Mouse (Mus musculus): Measurements from ENCODE around the gene Aldh9a1. TPM values are rescaled to one million over a fixed set of nuclear protein-coding genes. Genes with fewer than 3 reads are reported as not detected.

Aldh9a1 gene
- total and polyA plus RNA-seq, 3 experiments: 18.4 to 31.5 (median 20.4) TPM

DNA sequence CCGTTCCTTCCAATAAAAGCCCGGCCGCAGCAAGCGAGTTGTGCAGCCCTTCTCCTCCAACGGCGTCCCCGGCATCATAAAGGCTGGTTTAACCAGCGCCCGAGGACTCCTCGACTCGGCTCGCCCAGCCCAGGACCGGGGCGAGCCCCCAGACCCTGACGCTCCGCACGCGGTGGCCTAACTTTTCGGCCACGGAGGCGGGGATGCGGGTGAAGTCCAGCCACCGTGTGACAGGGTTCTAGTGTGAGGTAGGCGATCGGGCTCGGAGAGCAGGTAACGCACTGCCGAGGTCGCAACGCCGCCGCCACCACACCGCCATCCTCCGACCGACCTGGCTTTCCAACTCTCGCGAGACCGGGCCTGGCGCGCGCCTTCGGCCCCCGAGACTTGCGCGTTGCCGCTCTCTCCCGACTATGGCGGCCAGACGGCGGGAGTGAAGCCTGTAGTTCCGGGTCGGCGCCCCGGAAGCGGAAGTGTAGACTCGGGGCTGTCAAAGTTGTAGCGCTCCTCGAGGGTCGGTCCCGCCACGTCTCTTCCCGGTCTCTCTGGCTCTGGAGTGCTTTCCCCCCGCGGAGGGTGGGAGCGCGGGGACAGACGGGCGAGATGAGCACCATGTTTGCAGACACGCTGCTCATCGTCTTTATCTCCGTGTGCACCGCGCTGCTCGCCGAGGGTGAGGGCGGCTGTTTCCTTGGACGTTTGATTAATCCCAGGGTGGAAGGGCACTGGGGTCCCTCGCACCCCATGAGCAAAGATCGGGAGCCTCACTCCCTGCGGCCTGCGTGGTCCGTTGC, 41.3 kb upstream of the Aldh9a1 start, which contains the start of gene Tmco1:
Gene Tmco1 (plus strand): TSS at position 118 of the 794 bp plus-strand sequence.
- no peaks in the 10 kb centered on the region for H3K27me3 ChIP-seq (ENCODE audit: control insufficient read depth, insufficient read depth, low read length)
- WGBS: under 1% methylated on average over 82 of the region's 82 CpGs
- H3K4me1 ChIP-seq (ENCODE audit: control insufficient read depth, insufficient read depth, low read length): peaks cover 1% of the 10 kb centered on the region
- peak; percentile 93 for TF ChIP-seq POLR2A (IDR thresholded peaks at IDR 0.05; ENCODE audit: insufficient read depth, low read depth, low read length)
- 0 out of 2 replicates have a peak, but pooled peaks have one; percentile 10 for TF ChIP-seq EP300 (IDR thresholded peaks at IDR 0.05; ENCODE audit: insufficient read depth, low read depth, low read length)
- peak; percentile 23 for TF ChIP-seq CTCF (IDR thresholded peaks at IDR 0.05)
- H3K27ac ChIP-seq: peak within 1 kb of the TSS; percentile 93
- H3K4me3 ChIP-seq: peak within 1 kb of the TSS; percentile 73
- 0 out of 2 replicates have a peak, but pooled peaks cover 1% of the 10 kb centered on the region for H3K36me3 ChIP-seq (ENCODE audit: control insufficient read depth, insufficient read depth, low read length)
- DNase-seq: peak; percentile 98
- H3K9ac ChIP-seq (ENCODE audit: low read depth, low read length): peak within 1 kb of the TSS; percentile 94
- no peaks in the 10 kb centered on the region for H3K79me2 ChIP-seq (replicated peaks; ENCODE audit: control insufficient read depth, insufficient read depth, low read length)
- intact Hi-C loops (cut with DNase I): loop anchor here (1.0 to 5.0 kb wide), 3 partner anchors 23 to 86 kb away; partner anchors contain the start of genes Aldh9a1 and Uck2

DNA sequence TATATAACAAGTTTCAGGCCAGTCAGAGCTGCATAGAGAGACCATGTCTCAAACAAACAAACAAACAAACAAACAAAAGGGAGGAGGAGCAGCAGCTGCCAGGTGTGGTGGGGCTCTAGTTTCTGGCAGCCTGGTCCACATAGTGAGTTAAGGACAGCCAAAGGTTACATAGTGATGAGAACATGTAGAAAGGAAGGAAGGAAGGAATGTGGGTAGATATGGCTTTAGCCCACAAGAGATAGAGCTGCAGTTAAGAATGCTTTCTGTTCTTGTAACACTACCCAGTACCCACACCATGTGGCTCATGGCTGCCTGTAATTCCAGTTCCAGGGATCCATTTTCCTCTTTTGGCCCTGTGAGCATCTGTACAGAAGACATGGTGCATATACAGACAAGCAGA, 37.4 kb upstream of the Aldh9a1 start:
- intact Hi-C loops (cut with DNase I): loop anchor here (2.0 kb wide), 1 partner anchor 24 kb away; no protein-coding TSS in a partner anchor
- no peak overlapping the region for H3K4me3 ChIP-seq
- no peaks in the 10 kb centered on the region for H3K27me3 ChIP-seq (ENCODE audit: control insufficient read depth, insufficient read depth, low read length)
- DNase-seq: no peak
- H3K27ac ChIP-seq: no peak overlapping the region
- no peak overlapping the region for H3K9ac ChIP-seq (ENCODE audit: low read depth, low read length)
- TF ChIP-seq POLR2A (IDR thresholded peaks at IDR 0.05; ENCODE audit: insufficient read depth, low read depth, low read length): no peak
- no peak for TF ChIP-seq CTCF (IDR thresholded peaks at IDR 0.05)
- no peak for TF ChIP-seq EP300 (IDR thresholded peaks at IDR 0.05; ENCODE audit: insufficient read depth, low read depth, low read length)
- H3K79me2 ChIP-seq (replicated peaks; ENCODE audit: control insufficient read depth, insufficient read depth, low read length): no peaks in the 10 kb centered on the region
- H3K36me3 ChIP-seq (ENCODE audit: control insufficient read depth, insufficient read depth, low read length): peaks cover 3% of the 10 kb centered on the region; the same call in 1 of the 2 replicates
- H3K4me1 ChIP-seq (ENCODE audit: control insufficient read depth, insufficient read depth, low read length): peaks cover 1% of the 10 kb centered on the region

DNA sequence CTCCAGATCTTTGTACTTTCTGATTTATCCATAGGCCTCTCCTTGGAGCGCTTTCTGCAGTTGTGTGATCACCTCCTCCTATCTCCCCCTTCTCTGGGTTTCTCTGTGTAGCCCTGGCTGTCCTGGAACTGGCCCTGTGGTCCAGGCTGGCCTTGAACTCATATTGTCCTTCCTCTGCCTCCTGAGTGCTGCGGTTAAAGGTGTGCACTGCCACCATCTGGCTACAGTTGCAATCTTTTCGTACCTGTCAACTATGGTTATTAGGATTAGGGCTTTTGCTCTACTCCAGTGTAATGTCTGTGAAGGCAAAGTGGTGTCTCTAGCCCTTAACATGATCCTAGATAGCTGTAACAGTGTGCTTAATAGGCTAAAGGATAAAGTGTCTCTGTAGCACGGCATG, 36.6 kb upstream of the Aldh9a1 start:
- 87% methylated on average over 4 of the region's 4 CpGs for WGBS
- H3K79me2 ChIP-seq (replicated peaks; ENCODE audit: control insufficient read depth, insufficient read depth, low read length): no peaks in the 10 kb centered on the region
- H3K4me1 ChIP-seq (ENCODE audit: control insufficient read depth, insufficient read depth, low read length): peaks cover 1% of the 10 kb centered on the region; the same call in 1 of the 2 replicates
- TF ChIP-seq CTCF (IDR thresholded peaks at IDR 0.05) (peak; percentile 37), EP300 (IDR thresholded peaks at IDR 0.05; ENCODE audit: insufficient read depth, low read depth, low read length) (no peak)
- H3K27me3 ChIP-seq (ENCODE audit: control insufficient read depth, insufficient read depth, low read length): no peaks in the 10 kb centered on the region
- intact Hi-C loops (cut with DNase I): loop anchor here (2.0 kb wide), 1 partner anchor 24 kb away; no protein-coding TSS in a partner anchor
- peaks cover 3% of the 10 kb centered on the region; the same call in 1 of the 2 replicates for H3K36me3 ChIP-seq (ENCODE audit: control insufficient read depth, insufficient read depth, low read length)
- no peak overlapping the region for H3K9ac ChIP-seq (ENCODE audit: low read depth, low read length)
- no peak overlapping the region for H3K27ac ChIP-seq
- no peak for DNase-seq
- H3K4me3 ChIP-seq: no peak overlapping the region

DNA sequence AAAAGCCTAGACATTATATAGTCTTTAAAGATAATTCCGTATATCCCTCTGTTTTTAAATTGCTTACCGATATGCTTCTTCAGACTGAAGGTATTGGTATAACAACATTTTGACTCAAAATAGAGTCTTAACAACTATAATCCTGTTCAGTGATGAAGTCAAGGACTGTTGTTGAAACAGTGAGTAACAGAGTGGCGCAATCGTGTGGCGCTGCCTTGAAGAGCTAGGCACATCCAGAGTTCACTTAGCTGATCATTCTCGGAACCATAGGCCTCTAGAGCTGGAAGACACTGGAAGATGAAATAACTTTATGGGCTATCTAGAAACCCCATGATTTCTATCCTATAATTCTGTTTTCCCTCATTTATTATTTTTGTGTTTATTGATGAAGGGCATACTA, 28.1 kb upstream of the Aldh9a1 start:
- DNase-seq: no peak
- no peak for TF ChIP-seq CTCF (IDR thresholded peaks at IDR 0.05)
- no peak for TF ChIP-seq EP300 (IDR thresholded peaks at IDR 0.05; ENCODE audit: insufficient read depth, low read depth, low read length)
- no peak for TF ChIP-seq POLR2A (IDR thresholded peaks at IDR 0.05; ENCODE audit: insufficient read depth, low read depth, low read length)
- Histone ChIP-seq H3K4me3 (no peak overlapping the region), H3K27ac (no peak overlapping the region), H3K27me3 (ENCODE audit: control insufficient read depth, insufficient read depth, low read length) (no peaks in the 10 kb centered on the region), H3K9ac (ENCODE audit: low read depth, low read length) (no peak overlapping the region), H3K79me2 (replicated peaks; ENCODE audit: control insufficient read depth, insufficient read depth, low read length) (no peaks in the 10 kb centered on the region), H3K4me1 (ENCODE audit: control insufficient read depth, insufficient read depth, low read length) (no peaks in the 10 kb centered on the region), H3K36me3 (ENCODE audit: control insufficient read depth, insufficient read depth, low read length) (peaks cover 1% of the 10 kb centered on the region; the same call in 1 of the 2 replicates)
- 96% methylated on average over 6 of the region's 6 CpGs for WGBS
- intact Hi-C loops (cut with DNase I): no loop called here

DNA sequence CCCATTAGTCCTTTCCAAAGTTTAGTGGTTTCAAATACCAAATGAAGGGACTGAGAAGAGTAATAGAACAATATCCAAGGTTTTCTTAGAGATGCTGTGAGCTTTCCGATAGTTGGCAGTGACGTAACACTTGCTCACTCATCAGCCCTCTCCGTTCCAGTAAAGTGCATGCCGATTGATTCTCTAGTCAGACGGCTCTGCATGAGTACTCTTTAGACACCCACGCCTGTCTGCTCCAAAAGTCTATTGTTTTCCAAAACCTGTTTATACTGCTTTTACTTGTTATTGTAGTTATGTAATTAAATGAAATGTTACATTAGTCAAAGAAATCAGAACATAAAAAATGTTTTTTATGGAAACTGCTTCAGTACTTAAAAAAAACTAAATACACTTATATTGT, 21.0 kb upstream of the Aldh9a1 start:
- H3K4me1 ChIP-seq (ENCODE audit: control insufficient read depth, insufficient read depth, low read length): no peaks in the 10 kb centered on the region
- no peaks in the 10 kb centered on the region for H3K36me3 ChIP-seq (ENCODE audit: control insufficient read depth, insufficient read depth, low read length)
- H3K9ac ChIP-seq (ENCODE audit: low read depth, low read length): no peak overlapping the region
- H3K4me3 ChIP-seq: no peak overlapping the region
- no peak overlapping the region for H3K27ac ChIP-seq
- WGBS: 90% methylated on average over 6 of the region's 6 CpGs
- DNase-seq: no peak
- no peaks in the 10 kb centered on the region for H3K79me2 ChIP-seq (replicated peaks; ENCODE audit: control insufficient read depth, insufficient read depth, low read length)
- H3K27me3 ChIP-seq (ENCODE audit: control insufficient read depth, insufficient read depth, low read length): no peaks in the 10 kb centered on the region
- intact Hi-C loops (cut with DNase I): no loop called here
- TF ChIP-seq POLR2A (IDR thresholded peaks at IDR 0.05; ENCODE audit: insufficient read depth, low read depth, low read length) (no peak), CTCF (IDR thresholded peaks at IDR 0.05) (no peak), EP300 (IDR thresholded peaks at IDR 0.05; ENCODE audit: insufficient read depth, low read depth, low read length) (no peak)

DNA sequence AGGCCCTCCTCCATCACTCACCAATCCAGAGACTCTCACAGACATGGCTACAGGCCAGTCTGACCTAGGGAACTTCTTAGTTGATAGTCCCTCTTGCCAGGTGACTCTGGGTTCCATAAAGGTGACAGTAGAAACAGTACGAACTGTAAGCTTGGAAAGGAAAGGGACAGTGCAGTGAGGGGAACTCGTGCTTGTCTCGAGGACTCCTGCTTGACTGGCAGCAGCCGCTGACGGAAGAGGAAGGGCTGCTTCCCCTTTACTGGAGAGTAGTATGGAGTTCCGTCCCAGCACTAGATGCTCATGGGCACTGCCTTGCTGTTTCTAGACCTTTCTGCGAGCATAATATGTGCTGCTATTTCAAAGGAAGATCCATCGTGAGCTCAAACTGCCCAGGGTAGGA, 18.7 kb upstream of the Aldh9a1 start:
- Histone ChIP-seq H3K79me2 (replicated peaks; ENCODE audit: control insufficient read depth, insufficient read depth, low read length) (no peaks in the 10 kb centered on the region), H3K9ac (ENCODE audit: low read depth, low read length) (no peak overlapping the region), H3K4me3 (no peak overlapping the region), H3K36me3 (ENCODE audit: control insufficient read depth, insufficient read depth, low read length) (no peaks in the 10 kb centered on the region), H3K27ac (no peak overlapping the region), H3K4me1 (ENCODE audit: control insufficient read depth, insufficient read depth, low read length) (no peaks in the 10 kb centered on the region), H3K27me3 (ENCODE audit: control insufficient read depth, insufficient read depth, low read length) (no peaks in the 10 kb centered on the region)
- 80% methylated on average over 8 of the region's 8 CpGs for WGBS
- no peak for DNase-seq
- intact Hi-C loops (cut with DNase I): loop anchor here (10.0 kb wide), 1 partner anchor 536 kb away; no protein-coding TSS in a partner anchor
- no peak for TF ChIP-seq CTCF (IDR thresholded peaks at IDR 0.05)
- TF ChIP-seq POLR2A (IDR thresholded peaks at IDR 0.05; ENCODE audit: insufficient read depth, low read depth, low read length): no peak
- no peak for TF ChIP-seq EP300 (IDR thresholded peaks at IDR 0.05; ENCODE audit: insufficient read depth, low read depth, low read length)
